Mouse (Mus musculus): ENCODE measurements around the gene Kcnj15.

DNA sequence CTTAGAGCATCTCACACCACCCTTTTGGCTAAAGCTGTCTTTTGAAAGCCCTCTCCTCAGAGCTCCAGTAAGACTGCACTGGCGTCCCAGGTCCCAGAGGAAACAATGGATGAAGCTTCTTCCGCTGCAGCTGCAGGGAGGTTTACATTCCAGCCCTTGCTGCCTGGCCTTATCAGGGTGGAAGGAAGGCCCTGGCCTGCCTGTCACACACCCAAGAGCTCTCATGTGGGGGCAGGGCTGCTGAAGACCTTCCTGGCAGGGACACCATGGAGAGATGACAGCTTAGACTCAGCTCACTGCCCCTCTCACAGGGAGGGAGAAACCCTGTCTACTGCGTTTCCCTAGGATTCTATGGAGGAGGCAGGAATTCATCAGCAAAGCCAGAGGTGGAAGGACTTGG is 89.8 kb downstream of the Kcnj15 start:
- TF ChIP-seq GATA1 (IDR thresholded peaks at IDR 0.05; ENCODE audit: borderline replicate concordance, low read length) (no peak), FLI1 (IDR thresholded peaks at IDR 0.05; ENCODE audit: low read length) (no peak)
